Mouse (Mus musculus): ENCODE measurements at regions not wholly inside any gene's neighbourhood (a gene's known extent, or its start where the extent isn't known, plus 50 kb on each side); places are given as distances from the start of the nearest gene placed in this dataset.

DNA sequence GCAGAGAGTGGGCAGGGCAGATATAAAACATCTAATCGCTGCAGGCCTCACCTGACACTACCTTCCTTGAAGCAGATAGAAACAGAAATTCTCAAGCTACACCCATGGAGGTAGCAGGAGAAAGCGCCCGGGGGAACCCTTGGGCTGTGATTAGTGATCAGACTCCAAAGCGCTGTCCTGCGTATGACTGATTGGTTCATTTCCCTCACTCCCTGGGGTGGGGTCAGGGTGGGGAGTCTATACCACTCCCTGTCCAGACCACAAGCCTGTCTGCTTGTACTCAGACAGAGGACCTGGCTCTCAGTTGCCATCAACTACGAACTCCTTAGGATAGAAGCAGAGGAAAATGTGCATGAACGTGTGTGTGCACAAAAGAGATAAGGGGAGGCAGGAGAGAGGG, 77.7 kb downstream of the Gm826 start:
- no peak for DNase-seq

DNA sequence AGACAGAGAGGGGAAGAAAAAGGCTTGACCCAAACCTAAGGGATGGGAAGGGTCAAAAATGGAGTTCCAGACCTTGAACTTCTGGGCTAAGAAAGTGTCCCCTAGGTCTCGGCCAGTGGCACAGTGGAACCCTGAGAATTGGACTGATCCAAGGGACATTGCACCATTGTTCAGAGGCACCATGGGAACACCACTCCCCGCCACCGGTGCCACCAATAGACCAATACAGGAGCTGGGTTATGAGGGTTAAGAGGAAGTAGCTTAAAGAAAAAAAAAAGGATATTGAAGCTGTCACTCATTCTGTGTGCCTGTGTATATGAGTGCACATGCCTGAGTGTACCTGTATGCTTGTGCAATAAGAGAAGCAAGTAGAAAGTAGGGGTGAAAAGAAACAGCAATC, 83.7 kb downstream of the Gm826 start:
- no peak for DNase-seq

- DNase-seq = no peak
Observed at GRCm38 (mm10) chr2:160249104-160250093, 84.6 kb downstream of the Gm826 start.

DNA sequence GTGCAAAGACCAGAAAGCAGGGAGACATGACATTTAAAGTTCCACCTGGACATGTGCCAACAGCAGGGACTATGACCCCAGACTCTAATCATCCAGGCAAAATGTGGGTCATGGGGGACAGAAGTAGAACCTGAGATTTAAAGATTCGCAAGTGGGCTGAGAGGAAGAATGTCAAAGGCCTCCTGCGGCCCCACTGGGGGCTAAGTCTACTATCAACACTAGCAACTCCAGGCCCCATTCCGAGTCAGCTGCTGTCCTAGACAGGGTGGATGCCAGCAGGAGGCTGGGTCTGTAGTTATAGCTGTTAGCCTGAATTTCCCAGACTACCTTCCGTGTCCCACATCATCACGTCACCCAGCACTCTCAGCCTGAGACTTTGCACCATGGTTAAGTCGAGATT, 86.7 kb downstream of the Gm826 start:
- no peak for DNase-seq

DNA sequence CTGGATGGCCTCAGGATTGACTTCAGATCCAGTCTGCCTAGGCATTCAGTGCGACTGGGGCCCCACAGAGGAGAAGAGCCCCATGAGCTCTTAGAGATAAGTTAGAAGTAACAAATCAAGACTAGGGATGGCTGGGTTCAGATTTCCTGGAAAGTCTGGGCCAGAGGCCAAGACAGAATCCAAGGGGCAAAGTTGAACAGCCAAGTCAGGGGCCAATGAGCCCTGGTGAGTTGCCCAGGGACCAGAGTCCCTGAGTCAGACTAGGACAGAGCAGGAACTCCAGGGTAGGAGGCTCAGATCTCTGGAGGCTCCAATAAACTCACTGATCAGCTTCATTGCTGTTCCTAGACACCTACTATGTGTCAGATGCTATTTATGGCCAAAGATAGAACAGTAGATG, 87.6 kb downstream of the Gm826 start:
- no peak for DNase-seq

DNA sequence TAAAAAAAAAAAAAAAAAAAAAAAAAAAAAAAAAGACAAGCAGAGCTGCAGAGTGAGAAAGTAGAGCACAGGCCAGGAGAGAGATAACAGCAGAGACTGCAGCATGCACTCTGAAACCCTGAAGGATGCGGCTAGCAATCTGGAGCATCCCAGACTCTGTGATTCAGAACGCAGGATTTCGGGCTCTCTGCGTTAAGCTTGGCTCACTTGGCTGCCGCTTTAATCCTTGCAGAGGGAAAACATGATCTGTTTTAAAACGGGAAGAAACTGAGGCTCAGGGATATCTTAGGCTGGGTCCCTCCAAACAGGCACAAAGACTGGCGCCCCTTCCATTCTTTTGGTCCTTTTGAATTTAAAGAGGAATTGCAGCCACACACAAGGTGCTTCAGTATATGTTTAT, 89.1 kb downstream of the Gm826 start:
- no peak for DNase-seq

- DNase-seq = no peak
Observed at GRCm38 (mm10) chr2:160240531-160241379, 93.2 kb downstream of the Gm826 start.

DNA sequence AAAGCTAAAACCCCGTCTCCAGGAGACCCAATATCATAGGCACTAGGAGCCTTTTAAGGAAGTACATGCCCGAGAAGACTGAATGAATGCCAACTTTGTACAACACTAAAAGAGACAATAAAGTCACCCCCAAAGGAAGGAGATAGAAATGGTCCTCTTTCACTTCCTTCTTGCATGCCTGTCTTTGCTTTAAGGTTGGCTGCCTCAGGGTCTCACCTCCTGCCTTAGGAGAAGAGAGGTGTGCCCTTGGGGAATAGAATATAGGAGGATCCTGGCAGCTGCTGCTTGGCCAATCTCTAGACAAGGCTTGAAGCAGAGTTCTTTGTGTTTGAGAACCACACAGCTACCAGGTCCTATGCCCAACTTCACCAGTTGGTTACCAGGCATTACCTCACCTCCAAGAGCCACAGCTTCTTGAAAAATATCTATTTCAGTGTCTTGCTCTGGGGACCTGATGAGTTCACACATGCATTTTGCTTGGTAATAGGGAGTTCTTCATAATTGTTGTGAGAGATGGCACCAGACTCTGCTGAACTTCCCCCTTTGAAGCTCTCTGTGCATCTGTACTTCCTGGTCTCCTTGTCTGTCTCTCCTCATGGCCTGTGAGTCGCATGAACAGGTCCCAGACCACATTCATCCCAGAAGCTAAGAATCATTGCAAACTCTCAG, 96.4 kb downstream of the Gm826 start:
- no peak for DNase-seq

- peak; percentile 29 for DNase-seq
Observed at GRCm38 (mm10) chr2:160236806-160237205, 97.2 kb downstream of the Gm826 start.

DNA sequence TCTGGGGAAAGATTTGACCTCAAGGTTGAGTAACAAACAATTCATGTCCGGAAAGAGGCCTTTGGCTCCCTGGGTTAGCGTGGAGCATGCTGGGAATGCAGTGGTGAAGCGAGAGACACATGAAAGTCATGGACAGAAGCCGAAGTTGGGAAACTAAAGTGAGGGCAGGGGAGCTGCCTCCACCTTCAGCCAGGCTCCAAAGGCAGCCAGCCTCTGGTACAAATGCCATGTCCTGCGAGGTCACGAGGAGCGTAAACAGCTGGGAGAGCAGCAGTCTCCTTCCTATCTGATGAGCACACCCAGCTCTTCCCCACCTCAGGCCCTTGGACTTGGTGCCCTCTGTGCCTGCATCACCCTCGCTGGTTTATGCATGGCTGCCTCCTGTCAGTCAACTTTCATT, 103.2 kb downstream of the Gm826 start:
- peak; percentile 10 for DNase-seq

DNA sequence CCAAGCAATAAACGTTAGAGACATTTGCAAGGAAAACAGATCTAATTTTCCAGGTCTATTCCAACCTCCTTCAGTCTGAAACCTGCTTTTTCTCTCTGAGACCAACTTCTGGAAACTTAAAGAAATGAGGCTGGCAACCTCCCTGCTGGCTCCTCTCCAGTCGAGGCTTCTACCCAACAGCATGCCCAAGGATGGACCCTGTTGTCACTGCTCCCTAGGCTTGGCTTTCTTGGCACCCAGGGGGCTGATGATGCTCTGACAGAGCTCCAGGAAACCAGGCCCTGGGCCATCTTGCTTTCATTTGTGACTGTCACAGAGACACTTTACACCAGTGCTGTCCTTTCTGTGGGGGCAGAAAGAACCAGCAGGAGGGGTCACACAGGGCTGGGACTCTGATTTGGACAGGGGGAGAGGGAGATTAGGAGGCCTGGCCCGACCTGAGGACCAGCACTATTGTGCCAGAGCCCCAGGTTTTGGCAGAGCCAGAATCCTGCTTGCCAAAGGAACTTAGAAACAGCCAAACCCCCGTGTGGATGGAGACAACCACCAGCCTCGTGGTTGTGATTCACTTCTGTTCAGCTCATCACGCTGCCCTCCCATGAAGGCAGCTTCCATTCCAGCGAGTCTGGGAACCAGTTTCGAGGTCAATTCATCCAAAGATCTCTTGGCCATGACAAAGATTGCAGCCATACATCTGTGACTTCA, 105.5 kb downstream of the Gm826 start:
- no peak for DNase-seq

- DNase-seq = peak; percentile 50
Observed at GRCm38 (mm10) chr2:160225450-160225849, 108.5 kb downstream of the Gm826 start.

DNA sequence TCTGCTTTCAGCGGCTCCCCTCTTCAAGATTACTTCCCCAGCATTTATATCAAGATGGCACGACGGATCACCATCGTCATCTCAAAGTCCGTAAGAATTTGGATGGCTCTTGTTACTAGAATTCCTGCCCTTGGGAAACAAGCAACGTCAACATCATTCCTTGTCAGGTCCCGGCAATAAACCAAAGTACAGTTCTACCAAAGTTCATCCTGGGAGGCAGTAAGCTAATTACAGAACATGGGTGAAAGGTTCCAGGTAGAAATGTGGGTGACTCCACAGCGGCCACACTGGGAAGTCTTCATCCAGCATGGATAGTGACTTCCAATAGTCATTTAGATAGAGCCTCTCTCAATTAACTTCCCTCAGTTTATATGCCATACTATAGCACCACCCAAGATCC, 110.6 kb downstream of the Gm826 start:
- no peak for DNase-seq

DNA sequence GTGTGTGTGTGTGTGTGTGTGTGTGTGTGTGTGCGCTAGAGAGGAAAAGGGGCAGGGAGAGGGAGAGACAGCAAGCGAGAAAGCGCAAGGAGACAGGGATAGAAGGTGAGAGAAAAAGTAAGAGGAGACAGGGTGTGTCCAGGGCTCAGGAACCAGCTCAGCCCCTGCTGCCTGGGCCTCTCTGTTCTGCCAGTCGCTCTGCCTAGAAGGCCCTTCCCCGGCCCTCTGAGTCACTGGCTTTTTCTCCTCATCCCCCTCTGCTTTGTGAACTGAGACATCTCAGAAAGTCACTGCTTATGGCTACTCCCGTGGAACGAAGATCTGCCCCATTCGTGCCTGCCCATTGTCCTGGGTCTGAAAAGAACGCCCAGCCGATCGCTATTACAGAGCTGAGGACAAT, 112.2 kb downstream of the Gm826 start:
- no peak for DNase-seq

GRCm38 (mm10) chr2:160220562-160221021, 113.4 kb downstream of the Gm826 start:
- DNase-seq = no peak

- DNase-seq = peak; percentile 24
Observed at GRCm38 (mm10) chr2:160214032-160214812, 119.7 kb downstream of the Gm826 start.

DNA sequence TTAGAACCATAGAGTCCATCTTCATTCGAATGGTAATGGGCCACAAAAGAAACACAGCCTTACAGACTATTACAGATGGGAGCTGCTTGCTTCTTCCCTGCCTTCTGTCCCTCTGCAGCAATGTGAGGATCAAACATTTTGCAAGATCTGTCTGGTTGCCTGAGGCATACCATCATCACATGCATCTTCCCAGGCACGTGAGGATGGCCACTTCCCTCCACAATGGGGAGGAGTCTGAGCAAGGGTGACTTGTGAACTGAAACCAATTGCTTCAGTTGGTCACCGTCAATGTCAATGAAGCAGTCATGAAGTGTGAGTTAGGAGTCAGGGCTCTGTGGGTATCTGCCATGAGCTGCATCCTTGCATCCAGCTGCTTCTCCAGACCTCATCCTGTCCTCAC, 123.5 kb downstream of the Gm826 start:
- DNase-seq = peak; percentile 22

DNA sequence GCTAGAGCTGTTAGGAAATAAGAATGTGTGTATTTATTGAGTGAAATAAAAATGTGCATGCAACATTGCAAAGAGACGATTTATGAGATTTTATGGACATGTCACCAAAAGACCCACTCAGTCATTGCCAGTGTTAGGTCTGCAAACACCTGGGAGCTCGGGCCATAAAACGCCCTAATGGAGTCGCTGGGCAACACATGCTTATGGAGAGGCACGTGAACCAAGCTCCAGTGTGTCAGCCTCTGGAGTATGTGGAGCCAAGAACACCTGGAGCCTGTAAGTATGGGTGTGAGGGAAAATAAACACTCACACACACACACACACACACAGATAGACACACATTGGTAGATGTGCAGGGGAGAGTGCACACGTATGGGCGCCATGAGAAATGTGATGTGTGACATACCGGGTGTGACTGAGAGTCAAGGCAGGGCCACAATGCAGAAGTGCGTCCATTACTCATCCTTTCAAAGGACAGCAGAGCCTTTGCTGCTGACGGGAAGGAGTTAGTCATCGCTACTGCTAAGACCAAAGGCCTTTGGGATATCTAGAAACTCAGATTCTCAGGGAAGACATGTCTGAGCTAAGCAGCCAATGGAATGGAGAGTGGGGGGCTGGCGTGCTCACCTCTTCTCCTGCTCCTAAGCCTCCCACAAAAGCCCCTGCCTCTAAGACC, 124.2 kb downstream of the Gm826 start:
- peak; percentile 15 for DNase-seq

- peak; percentile 17 for DNase-seq
Observed at GRCm38 (mm10) chr2:160208295-160208694, 125.7 kb downstream of the Gm826 start.

DNA sequence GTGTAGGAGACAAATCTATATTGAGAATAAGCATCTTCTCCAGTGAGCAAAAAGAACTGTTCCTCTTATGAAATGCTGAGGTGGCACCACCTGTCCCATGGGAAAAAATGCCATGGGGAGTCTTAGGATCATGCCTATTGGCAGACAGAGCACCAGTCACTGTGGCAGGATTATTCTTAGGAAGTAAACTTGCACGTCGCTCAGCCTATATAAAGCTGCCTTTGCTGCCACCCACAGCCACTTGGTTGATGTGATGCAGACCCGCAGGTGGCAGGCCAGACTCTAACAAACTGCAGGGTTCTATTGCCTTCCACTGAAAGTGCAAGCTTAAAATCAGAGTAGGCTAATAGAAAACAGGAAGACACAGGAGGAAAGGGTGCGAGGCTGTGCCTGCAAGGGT, 126.7 kb downstream of the Gm826 start:
- no peak for DNase-seq

GRCm38 (mm10) chr2:160192661-160193060, 141.3 kb downstream of the Gm826 start:
- DNase-seq = no peak
